Mouse (Mus musculus): ENCODE measurements around the gene Kctd20. TPM values are rescaled to one million over a fixed set of nuclear protein-coding genes. Genes with fewer than 3 reads are reported as not detected.

Gene Kctd20
- polyA plus RNA-seq, 1 experiment: 77.5 TPM

DNA sequence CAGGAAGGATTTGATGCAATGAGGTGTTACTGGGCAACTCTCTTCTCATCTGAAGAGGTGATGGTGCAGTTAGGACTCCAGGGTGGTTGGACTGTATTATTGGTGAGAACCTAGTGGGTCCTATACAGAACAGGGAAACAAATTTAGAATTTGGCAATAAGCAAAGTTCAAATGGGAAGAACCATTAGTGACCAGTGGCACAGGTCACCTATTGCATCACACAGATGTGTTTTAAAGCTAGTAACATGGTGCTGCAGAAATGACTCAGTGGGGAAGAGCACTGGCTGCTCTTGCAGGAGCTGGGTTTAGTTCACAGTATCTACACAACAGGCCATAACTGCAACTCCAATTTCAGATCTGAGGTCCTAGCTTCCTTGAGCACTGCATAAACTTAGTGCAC lies 18.4 kb downstream of the Kctd20 start:
- no peak overlapping the region for H3K4me3 ChIP-seq (ENCODE audit: insufficient read depth, low read length)
- no peak overlapping the region for H3K27ac ChIP-seq (ENCODE audit: insufficient read depth, low read length)
- TF ChIP-seq CTCF (IDR thresholded peaks at IDR 0.05; ENCODE audit: borderline replicate concordance, insufficient read depth, low read length) (no peak), POLR2A (IDR thresholded peaks at IDR 0.05; ENCODE audit: low read depth, low read length) (no peak)

DNA sequence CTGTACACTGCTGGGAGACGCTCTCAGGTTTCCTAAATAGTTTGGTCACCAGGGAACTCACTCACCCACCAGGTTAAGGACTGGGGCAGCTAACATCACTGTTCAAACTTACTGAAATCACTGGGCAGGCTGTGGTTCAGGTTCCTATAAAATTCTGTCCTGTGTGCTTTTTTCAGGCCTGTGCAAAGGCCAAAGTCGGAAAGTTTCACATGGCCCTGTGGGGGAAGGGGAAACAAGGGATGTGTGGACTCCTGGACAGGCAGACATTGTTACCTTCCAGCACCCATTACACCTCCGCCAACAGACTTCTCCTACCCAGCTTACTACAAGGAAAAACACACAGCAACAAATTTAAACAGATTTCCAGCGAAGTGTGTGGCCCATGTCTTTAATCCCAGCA lies 27.3 kb downstream of the Kctd20 start:
- H3K4me1 ChIP-seq (ENCODE audit: control insufficient read depth, insufficient read depth, low read length): peaks cover 8% of the 10 kb centered on the region
- no peak overlapping the region for H3K4me3 ChIP-seq (ENCODE audit: insufficient read depth, low read length)
- no peak for TF ChIP-seq CTCF (IDR thresholded peaks at IDR 0.05; ENCODE audit: borderline replicate concordance, insufficient read depth, low read length)
- no peak for TF ChIP-seq POLR2A (IDR thresholded peaks at IDR 0.05; ENCODE audit: low read depth, low read length)
- no peak overlapping the region for H3K27ac ChIP-seq (ENCODE audit: insufficient read depth, low read length)

More for the DNA sequence above, 18.4 kb downstream of the Kctd20 start:
- no peaks in the 10 kb centered on the region for H3K4me1 ChIP-seq (ENCODE audit: control insufficient read depth, insufficient read depth, low read length)

DNA sequence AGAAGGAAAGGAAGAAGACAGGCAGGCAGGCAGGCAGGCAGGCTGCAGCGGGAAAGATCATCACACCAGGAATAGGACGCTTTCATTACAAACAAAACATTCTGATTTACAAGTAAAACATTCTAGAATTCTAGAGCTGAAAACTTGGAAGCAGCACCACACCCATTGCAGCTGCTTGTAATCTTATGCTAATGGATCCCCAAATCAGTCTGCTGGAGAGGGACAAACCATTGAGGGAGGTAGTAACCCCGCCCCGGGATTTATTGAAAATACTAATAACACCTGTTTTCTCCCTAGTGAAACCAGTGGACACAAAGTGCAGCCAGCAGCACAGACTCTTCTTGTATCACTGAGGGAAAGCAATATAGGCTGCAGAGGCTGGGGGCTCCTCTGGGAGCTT lies 29.3 kb downstream of the Kctd20 start:
- peaks cover 8% of the 10 kb centered on the region for H3K4me1 ChIP-seq (ENCODE audit: control insufficient read depth, insufficient read depth, low read length)
- no peak overlapping the region for H3K27ac ChIP-seq (ENCODE audit: insufficient read depth, low read length)
- no peak overlapping the region for H3K4me3 ChIP-seq (ENCODE audit: insufficient read depth, low read length)
- TF ChIP-seq CTCF (IDR thresholded peaks at IDR 0.05; ENCODE audit: borderline replicate concordance, insufficient read depth, low read length) (no peak), POLR2A (IDR thresholded peaks at IDR 0.05; ENCODE audit: low read depth, low read length) (no peak)

DNA sequence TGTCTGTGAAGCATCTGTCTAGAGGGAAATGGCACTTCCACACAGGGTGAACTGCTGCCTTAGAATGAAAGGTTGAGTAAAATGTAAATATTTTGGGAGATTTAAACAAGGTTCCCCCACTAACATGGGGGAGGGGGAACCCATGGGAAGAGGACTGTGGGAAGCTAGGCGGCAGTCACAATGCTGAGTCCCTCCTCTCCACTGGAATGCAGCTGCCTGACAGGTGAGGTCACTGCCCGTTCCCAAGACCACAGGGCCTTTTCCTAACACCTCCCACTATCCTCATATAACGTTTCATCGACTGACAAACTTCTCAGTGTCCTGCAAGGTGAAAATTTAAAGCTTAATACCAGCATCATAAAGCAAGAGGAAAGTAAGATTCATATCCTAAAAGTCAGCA lies 30.8 kb downstream of the Kctd20 start:
- no peak for TF ChIP-seq CTCF (IDR thresholded peaks at IDR 0.05; ENCODE audit: borderline replicate concordance, insufficient read depth, low read length)
- no peak for TF ChIP-seq POLR2A (IDR thresholded peaks at IDR 0.05; ENCODE audit: low read depth, low read length)
- no peak overlapping the region for H3K27ac ChIP-seq (ENCODE audit: insufficient read depth, low read length)
- H3K4me1 ChIP-seq (ENCODE audit: control insufficient read depth, insufficient read depth, low read length): peaks cover 8% of the 10 kb centered on the region

DNA sequence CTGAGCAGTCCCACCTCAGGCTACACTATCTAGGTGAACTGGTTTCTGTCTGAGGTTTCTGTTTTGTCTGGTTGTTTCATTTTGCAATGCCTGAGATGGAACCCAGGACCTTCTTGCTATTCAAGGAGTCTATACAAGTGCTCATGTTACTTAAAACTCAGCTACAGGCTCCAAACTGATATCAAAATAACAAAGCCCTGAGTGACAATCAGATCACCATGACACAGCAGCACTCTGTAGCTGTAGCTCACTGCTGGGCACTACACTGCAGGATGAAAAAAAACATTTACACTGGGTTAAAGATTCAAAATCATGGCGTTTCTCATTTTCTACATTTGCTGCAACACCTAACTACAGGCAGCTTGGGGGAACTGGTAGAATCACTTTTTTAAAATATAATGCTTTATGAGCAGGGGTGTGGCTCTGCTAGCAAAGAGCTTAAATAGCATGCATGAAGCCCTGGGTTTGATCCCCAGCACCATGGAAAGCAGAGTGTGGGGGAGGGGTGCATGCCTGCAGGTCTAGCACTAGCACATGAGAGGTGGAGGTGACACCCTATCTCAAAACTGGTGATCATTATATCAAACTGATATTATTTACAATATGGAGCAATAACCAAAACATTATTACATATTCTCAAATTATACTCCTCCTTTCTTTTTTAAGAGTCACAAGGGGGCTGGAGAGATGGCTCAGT lies 33.1 kb downstream of the Kctd20 start:
- H3K4me1 ChIP-seq (ENCODE audit: control insufficient read depth, insufficient read depth, low read length): peaks cover 8% of the 10 kb centered on the region
- TF ChIP-seq POLR2A (IDR thresholded peaks at IDR 0.05; ENCODE audit: low read depth, low read length) (no peak), CTCF (IDR thresholded peaks at IDR 0.05; ENCODE audit: borderline replicate concordance, insufficient read depth, low read length) (no peak)
- no peak overlapping the region for H3K27ac ChIP-seq (ENCODE audit: insufficient read depth, low read length)
- no peak overlapping the region for H3K4me3 ChIP-seq (ENCODE audit: insufficient read depth, low read length)

More for the DNA sequence above, 30.8 kb downstream of the Kctd20 start:
- H3K4me3 ChIP-seq (ENCODE audit: insufficient read depth, low read length): no peak overlapping the region

DNA sequence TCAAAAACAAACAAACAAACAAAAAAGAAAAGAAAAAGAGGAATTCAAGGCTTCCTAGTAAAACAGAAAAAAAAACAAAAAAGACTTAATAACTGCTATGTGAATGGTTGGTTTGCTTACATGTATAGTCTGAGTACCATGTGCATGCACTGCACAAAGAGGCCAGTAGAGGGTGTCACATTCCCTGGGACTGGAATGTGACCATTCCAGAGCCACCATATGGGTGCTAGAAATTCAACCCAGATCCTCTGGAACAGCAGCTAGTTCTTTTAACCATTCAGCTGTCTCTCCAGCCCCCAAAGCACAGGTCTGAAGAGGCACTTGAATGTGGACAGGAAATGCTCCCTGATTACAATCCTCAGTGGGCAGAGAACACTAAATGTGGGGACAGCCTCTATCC lies 35.1 kb downstream of the Kctd20 start:
- Histone ChIP-seq H3K4me3 (ENCODE audit: insufficient read depth, low read length) (no peak overlapping the region), H3K4me1 (ENCODE audit: control insufficient read depth, insufficient read depth, low read length) (peaks cover 8% of the 10 kb centered on the region), H3K27ac (ENCODE audit: insufficient read depth, low read length) (no peak overlapping the region)
- no peak for TF ChIP-seq CTCF (IDR thresholded peaks at IDR 0.05; ENCODE audit: borderline replicate concordance, insufficient read depth, low read length)
- no peak for TF ChIP-seq POLR2A (IDR thresholded peaks at IDR 0.05; ENCODE audit: low read depth, low read length)

DNA sequence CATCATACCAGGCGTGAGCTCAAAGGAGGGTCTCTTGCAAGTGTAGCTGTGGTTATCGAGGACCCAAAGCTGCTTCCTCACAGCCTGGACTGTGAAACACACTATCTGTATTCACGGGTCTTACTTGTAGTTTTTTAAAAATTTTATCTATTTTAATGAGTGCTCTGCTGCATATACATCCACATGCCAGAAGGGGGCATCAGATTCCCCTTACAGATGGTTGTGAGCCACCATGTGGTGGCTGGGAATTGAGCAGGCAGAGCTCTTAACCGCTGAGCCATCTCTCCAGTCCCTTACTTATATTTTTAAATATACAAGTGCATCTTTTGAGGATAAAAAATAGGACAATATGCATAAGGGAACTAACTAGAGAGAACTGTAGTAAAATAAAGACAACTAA lies 36.0 kb downstream of the Kctd20 start:
- Histone ChIP-seq H3K27ac (ENCODE audit: insufficient read depth, low read length) (no peak overlapping the region), H3K4me3 (ENCODE audit: insufficient read depth, low read length) (no peak overlapping the region), H3K4me1 (ENCODE audit: control insufficient read depth, insufficient read depth, low read length) (peaks cover 4% of the 10 kb centered on the region)
- TF ChIP-seq POLR2A (IDR thresholded peaks at IDR 0.05; ENCODE audit: low read depth, low read length) (no peak), CTCF (IDR thresholded peaks at IDR 0.05; ENCODE audit: borderline replicate concordance, insufficient read depth, low read length) (no peak)

DNA sequence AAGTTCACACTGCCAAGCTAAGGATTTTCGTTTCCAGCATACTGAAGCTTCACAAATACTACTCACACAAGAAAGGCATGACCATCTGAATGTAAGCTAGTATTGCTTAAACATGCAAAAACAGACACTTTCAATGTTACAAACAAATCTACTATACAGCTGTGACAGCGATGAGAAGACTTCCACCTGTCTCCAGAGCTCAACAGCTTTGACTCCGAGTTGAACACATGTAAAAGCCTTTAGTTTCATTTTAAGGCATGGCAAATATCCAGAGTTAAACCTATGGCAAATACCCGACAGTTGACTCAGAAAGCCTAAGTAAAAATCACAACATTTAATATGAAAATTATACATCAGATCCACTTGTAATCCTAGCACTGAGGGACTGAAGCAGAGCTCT lies 36.5 kb downstream of the Kctd20 start:
- H3K4me3 ChIP-seq (ENCODE audit: insufficient read depth, low read length): no peak overlapping the region
- TF ChIP-seq CTCF (IDR thresholded peaks at IDR 0.05; ENCODE audit: borderline replicate concordance, insufficient read depth, low read length): no peak
- no peak for TF ChIP-seq POLR2A (IDR thresholded peaks at IDR 0.05; ENCODE audit: low read depth, low read length)
- H3K4me1 ChIP-seq (ENCODE audit: control insufficient read depth, insufficient read depth, low read length): no peaks in the 10 kb centered on the region; the same call in 1 of the 2 replicates
- H3K27ac ChIP-seq (ENCODE audit: insufficient read depth, low read length): no peak overlapping the region

DNA sequence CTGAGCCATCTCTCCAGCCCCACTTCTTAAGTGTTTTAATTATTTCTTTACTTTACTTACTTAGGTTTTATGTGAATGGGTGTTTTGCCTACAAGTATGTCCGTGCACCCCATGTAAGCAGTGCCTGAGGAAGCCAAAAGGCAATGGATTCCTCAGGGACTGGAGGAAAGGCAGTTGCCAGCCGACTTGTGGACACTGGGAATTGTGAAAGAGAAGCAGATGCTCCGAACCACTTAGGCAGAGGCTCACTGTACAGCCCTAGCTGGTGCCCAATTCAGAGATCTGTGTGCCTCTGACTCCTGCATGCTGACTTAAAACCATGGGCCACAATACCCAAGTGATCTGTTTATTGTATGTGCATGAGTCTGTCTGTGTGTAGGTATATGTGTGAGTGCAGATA lies 37.2 kb downstream of the Kctd20 start:
- H3K27ac ChIP-seq (ENCODE audit: insufficient read depth, low read length): no peak overlapping the region
- no peak for TF ChIP-seq CTCF (IDR thresholded peaks at IDR 0.05; ENCODE audit: borderline replicate concordance, insufficient read depth, low read length)

DNA sequence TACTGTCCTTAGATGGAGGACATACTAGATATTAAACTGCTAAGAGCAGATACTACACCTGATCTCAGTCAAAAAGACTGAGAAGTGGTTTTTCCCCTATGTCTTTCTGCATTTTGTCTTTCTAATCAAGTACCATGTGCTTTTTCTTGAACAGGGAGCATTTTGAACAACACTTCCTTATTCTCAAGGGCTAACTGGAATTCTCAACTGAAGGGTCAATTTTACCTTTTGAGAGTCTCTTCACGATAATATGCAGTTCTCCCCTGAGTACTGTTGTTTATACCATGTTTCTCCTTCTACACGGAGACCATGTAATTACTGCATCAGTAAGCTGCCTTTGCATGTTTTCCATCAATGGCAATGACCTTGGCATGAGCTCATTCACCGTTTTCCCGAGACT lies 38.3 kb downstream of the Kctd20 start:
- Histone ChIP-seq H3K27ac (ENCODE audit: insufficient read depth, low read length) (no peak overlapping the region), H3K4me1 (ENCODE audit: control insufficient read depth, insufficient read depth, low read length) (no peaks in the 10 kb centered on the region; the same call in 1 of the 2 replicates), H3K4me3 (ENCODE audit: insufficient read depth, low read length) (no peak overlapping the region)
- TF ChIP-seq CTCF (IDR thresholded peaks at IDR 0.05; ENCODE audit: borderline replicate concordance, insufficient read depth, low read length) (no peak), POLR2A (IDR thresholded peaks at IDR 0.05; ENCODE audit: low read depth, low read length) (no peak)

More for the DNA sequence above, 37.2 kb downstream of the Kctd20 start:
- H3K4me3 ChIP-seq (ENCODE audit: insufficient read depth, low read length): no peak overlapping the region
- H3K4me1 ChIP-seq (ENCODE audit: control insufficient read depth, insufficient read depth, low read length): no peaks in the 10 kb centered on the region; the same call in 1 of the 2 replicates
